Mouse (Mus musculus): ENCODE results near the gene Eef2. TPM values are rescaled to one million over a fixed set of nuclear protein-coding genes. Genes with fewer than 3 reads are reported as not detected.

Eef2 gene
- polyA plus RNA-seq, 1 experiment: 2,100 TPM

DNA sequence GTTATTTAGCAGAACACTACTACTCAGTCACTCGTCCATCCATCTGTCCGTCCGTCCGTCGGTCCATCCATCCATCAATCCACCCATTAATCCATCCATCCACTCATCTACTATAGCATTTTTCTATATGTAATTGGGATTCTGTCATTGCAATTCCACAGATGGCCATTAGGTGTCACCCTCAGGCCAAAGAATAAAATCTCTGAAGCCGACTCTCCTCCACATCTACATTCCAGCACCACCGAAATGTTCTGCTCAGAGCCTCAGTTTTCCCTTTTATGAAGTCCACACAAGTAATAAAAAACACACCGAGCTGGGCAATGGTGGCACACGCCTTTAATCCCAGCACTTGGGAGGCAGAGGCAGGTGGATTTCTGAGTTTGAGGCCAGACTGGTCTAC, 21.8 kb downstream of the Eef2 start:
- WGBS: 2% methylated on average over 9 of the region's 9 CpGs
- Histone ChIP-seq H3K27me3 (ENCODE audit: control insufficient read depth, insufficient read depth, low read length) (no peaks in the 10 kb centered on the region), H3K36me3 (ENCODE audit: control insufficient read depth, insufficient read depth, low read length) (no peaks in the 10 kb centered on the region), H3K27ac (ENCODE audit: control insufficient read depth, insufficient read depth, low read length) (no peak overlapping the region), H3K4me1 (replicated peaks; ENCODE audit: control insufficient read depth, insufficient read depth, low read length) (peaks cover 16% of the 10 kb centered on the region), H3K4me3 (ENCODE audit: control insufficient read depth, insufficient read depth, low read length) (no peak overlapping the region)
- TF ChIP-seq CTCF (IDR thresholded peaks at IDR 0.05; ENCODE audit: borderline replicate concordance, control insufficient read depth, extremely low read depth, insufficient read depth, low read length, poor library complexity) (no peak), POLR2A (IDR thresholded peaks at IDR 0.05; ENCODE audit: control insufficient read depth, extremely low read depth, insufficient read depth, low read length, poor library complexity) (no peak)
- peak; percentile 73 for DNase-seq

- no peak overlapping the region for H3K27ac ChIP-seq (ENCODE audit: control insufficient read depth, insufficient read depth, low read length)
- 91% methylated on average over 6 of the region's 6 CpGs for WGBS
- H3K36me3 ChIP-seq (ENCODE audit: control insufficient read depth, insufficient read depth, low read length): no peaks in the 10 kb centered on the region
- no peak for DNase-seq
- H3K27me3 ChIP-seq (ENCODE audit: control insufficient read depth, insufficient read depth, low read length): no peaks in the 10 kb centered on the region
- H3K4me3 ChIP-seq (ENCODE audit: control insufficient read depth, insufficient read depth, low read length): no peak overlapping the region
- peaks cover 11% of the 10 kb centered on the region for H3K4me1 ChIP-seq (replicated peaks; ENCODE audit: control insufficient read depth, insufficient read depth, low read length)
- TF ChIP-seq POLR2A (IDR thresholded peaks at IDR 0.05; ENCODE audit: control insufficient read depth, extremely low read depth, insufficient read depth, low read length, poor library complexity) (no peak), CTCF (IDR thresholded peaks at IDR 0.05; ENCODE audit: borderline replicate concordance, control insufficient read depth, extremely low read depth, insufficient read depth, low read length, poor library complexity) (no peak)
These were observed 22.6 kb downstream of the Eef2 start for GRCm38 (mm10) chr10:81198990-81199389.

- Histone ChIP-seq H3K27ac (ENCODE audit: control insufficient read depth, insufficient read depth, low read length) (no peak overlapping the region), H3K36me3 (ENCODE audit: control insufficient read depth, insufficient read depth, low read length) (no peaks in the 10 kb centered on the region), H3K4me1 (replicated peaks; ENCODE audit: control insufficient read depth, insufficient read depth, low read length) (0 out of 2 replicates have a peak, but pooled peaks cover under 1% of the 10 kb centered on the region), H3K4me3 (ENCODE audit: control insufficient read depth, insufficient read depth, low read length) (no peak overlapping the region), H3K27me3 (ENCODE audit: control insufficient read depth, insufficient read depth, low read length) (no peaks in the 10 kb centered on the region)
- TF ChIP-seq CTCF (IDR thresholded peaks at IDR 0.05; ENCODE audit: borderline replicate concordance, control insufficient read depth, extremely low read depth, insufficient read depth, low read length, poor library complexity) (no peak), POLR2A (IDR thresholded peaks at IDR 0.05; ENCODE audit: control insufficient read depth, extremely low read depth, insufficient read depth, low read length, poor library complexity) (no peak)
- DNase-seq: no peak
- WGBS: 90% methylated on average over 13 of the region's 13 CpGs
These were observed 23.7 kb downstream of the Eef2 start for GRCm38 (mm10) chr10:81200141-81200540.

DNA sequence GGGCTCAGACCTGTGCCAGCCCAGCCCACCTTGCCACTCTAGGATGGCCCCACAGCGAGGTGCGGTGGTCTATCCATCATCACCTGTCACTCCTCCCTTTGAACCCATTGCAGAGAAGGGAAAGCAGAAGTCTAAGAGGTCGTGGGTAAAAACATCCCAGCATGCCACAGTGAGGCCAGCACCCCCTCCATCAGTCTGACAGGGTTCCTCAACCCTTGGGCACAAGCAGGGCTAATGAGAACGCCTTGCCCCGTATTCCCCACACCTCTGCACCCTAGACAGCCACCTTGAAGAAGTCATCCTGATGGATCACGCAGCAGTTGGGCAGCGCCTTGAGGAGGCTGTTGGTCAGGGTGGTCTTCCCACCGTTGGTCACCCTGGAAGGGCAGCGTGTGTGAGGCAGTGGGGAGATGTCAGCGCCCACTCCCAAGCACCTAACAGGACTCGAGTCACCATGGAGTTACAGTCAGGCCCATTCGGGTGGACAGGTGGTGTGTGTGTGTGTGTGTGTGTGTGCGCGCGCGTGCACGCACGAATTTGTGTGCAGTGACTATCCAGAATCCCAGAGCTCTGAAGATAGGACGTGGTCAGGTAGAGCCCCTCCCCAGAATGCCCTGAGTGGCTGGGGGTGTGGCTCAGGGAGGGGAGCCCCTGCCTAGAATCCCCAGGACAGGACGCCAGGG, 24.3 kb downstream of the Eef2 start:
- no peaks in the 10 kb centered on the region for H3K36me3 ChIP-seq (ENCODE audit: control insufficient read depth, insufficient read depth, low read length)
- no peak overlapping the region for H3K27ac ChIP-seq (ENCODE audit: control insufficient read depth, insufficient read depth, low read length)
- no peak overlapping the region for H3K4me3 ChIP-seq (ENCODE audit: control insufficient read depth, insufficient read depth, low read length)
- DNase-seq: no peak
- no peak for TF ChIP-seq CTCF (IDR thresholded peaks at IDR 0.05; ENCODE audit: borderline replicate concordance, control insufficient read depth, extremely low read depth, insufficient read depth, low read length, poor library complexity)
- 84% methylated on average over 20 of the region's 20 CpGs for WGBS
- H3K4me1 ChIP-seq (replicated peaks; ENCODE audit: control insufficient read depth, insufficient read depth, low read length): no peaks in the 10 kb centered on the region
- H3K27me3 ChIP-seq (ENCODE audit: control insufficient read depth, insufficient read depth, low read length): no peaks in the 10 kb centered on the region

DNA sequence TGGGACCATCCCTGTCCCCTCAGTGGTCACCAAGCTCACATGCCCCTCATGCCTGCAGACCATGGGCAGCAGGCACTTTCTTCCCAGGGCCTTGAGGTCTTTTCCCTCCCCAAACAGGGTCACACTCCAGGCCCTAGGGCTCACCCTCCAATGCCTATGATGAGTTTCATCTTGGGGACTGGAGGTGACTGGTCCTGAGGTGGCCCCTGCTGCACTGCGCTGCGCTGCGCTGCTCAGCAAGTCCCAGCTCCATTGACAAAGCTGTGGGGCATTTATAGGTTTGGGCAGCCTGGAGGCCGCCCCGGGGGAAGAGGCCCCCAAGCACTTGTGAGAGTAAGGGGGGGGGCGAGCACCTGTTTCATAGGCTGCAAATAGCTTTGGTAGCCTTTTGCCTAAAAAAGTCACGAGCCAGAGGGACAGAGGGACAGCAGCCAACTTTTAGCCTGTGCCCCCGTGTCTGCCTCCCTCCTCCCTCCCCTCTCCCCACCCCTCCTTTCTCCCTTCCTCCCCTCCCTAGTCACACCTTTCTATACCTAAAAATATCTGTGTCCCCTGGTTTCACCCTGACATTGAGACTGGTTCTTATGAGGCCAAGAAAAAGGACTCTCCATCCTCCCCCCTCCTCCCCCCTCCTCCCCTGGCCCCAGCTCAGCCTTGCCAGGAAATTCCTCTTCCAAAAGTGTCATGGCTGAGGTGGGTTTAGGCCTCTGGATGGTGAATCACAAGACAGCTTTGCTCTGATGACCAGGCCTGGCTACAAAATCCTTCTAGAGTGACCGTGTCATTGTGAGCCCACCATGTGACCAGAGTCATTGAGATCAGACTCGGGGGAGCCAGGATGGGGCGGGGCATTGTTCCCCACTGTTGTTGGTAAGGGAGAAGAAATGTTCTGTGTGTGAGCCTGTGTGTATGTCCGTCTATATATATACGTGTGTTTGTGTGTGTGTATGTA, 25.7 kb downstream of the Eef2 start, which contains the start of gene Nmrk2:
Gene Nmrk2 (minus strand): TSS at position 245 of the 952 bp plus-strand sequence.
- TF ChIP-seq POLR2A (IDR thresholded peaks at IDR 0.05; ENCODE audit: control insufficient read depth, extremely low read depth, insufficient read depth, low read length, poor library complexity) (no peak), CTCF (IDR thresholded peaks at IDR 0.05; ENCODE audit: borderline replicate concordance, control insufficient read depth, extremely low read depth, insufficient read depth, low read length, poor library complexity) (no peak)
- Histone ChIP-seq H3K27me3 (ENCODE audit: control insufficient read depth, insufficient read depth, low read length) (no peaks in the 10 kb centered on the region), H3K4me3 (ENCODE audit: control insufficient read depth, insufficient read depth, low read length) (no peak within 1 kb of the TSS), H3K4me1 (replicated peaks; ENCODE audit: control insufficient read depth, insufficient read depth, low read length) (no peaks in the 10 kb centered on the region), H3K27ac (ENCODE audit: control insufficient read depth, insufficient read depth, low read length) (no peak within 1 kb of the TSS), H3K36me3 (ENCODE audit: control insufficient read depth, insufficient read depth, low read length) (no peaks in the 10 kb centered on the region)
- no peak for DNase-seq
- WGBS: 84% methylated on average over 13 of the region's 13 CpGs

DNA sequence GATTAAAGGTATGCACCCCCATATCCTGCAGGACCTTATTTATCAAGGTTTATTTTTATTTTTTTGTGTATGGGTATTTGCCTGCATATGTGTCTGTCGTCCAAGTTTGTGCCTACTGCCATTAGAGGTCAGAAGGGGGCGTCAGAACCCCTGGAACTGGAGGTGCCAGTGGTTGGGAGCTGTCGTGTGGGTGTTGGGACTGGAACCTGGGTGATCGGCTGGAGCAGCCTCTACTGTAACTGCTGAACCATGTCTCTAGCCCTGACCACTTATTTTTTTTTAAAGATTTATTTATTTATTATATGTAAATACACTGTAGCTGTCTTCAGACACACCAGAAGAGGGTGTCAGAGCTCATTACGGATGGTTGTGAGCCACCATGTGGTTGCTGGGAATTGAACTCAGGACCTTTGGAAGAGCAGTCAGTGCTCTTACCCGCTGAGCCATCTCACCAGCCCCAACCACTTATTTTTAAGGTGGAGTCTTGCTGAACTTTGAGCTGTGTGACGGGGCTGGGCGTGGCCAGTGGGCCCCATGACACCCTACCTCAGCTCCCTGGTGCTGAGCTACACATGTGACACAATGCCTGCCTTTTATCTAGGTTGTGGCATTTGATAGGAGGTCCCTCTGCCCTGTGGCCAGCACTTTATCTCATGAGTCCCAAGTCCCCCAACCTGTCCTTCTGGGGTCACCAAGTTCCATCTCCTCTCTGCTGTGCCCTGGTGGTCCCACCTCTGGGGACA, 26.7 kb downstream of the Eef2 start:
- no peaks in the 10 kb centered on the region for H3K27me3 ChIP-seq (ENCODE audit: control insufficient read depth, insufficient read depth, low read length)
- no peaks in the 10 kb centered on the region for H3K4me1 ChIP-seq (replicated peaks; ENCODE audit: control insufficient read depth, insufficient read depth, low read length)
- no peak for DNase-seq
- TF ChIP-seq POLR2A (IDR thresholded peaks at IDR 0.05; ENCODE audit: control insufficient read depth, extremely low read depth, insufficient read depth, low read length, poor library complexity) (no peak), CTCF (IDR thresholded peaks at IDR 0.05; ENCODE audit: borderline replicate concordance, control insufficient read depth, extremely low read depth, insufficient read depth, low read length, poor library complexity) (no peak)
- no peak overlapping the region for H3K27ac ChIP-seq (ENCODE audit: control insufficient read depth, insufficient read depth, low read length)
- 84% methylated on average over 8 of the region's 8 CpGs for WGBS
- H3K4me3 ChIP-seq (ENCODE audit: control insufficient read depth, insufficient read depth, low read length): no peak overlapping the region
- H3K36me3 ChIP-seq (ENCODE audit: control insufficient read depth, insufficient read depth, low read length): no peaks in the 10 kb centered on the region

Data from thymus, adult 2 months (tissue).